In the genomic region with DNA sequence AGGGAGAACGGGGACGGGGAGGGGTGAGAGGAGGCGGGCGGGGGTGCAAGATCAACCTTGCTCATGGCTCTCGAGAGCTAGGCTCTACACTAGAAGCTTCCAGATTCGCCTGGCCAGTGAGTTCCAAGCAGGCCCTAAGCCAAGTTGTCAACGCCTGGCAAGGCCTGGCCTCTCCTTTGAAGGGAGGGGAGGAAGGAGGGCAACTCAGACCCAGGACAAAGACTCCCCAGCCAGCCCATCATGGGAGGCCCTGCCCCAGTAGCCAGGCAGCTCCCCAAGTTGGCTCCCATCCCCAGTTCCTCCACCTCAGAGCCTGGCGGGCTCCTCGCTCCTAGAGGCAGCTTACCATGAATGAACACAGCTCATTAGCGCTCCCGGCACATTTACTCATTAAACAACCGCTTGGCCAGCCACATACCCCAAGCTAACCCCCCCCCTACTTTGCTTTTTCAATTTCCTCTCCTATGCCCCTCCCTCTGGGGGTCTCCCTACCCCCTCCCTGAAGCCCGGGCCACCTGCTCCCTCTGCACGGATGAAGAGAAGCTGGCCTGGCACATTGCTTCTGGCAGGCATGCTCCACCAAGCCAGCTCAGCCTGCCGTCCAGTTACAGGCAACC, we compare ENCODE assay signal across 9 mouse cellular contexts. TPM values are rescaled to one million over a fixed set of nuclear protein-coding genes. Genes with fewer than 3 reads are reported as not detected.
DNase-seq lines count a peak whose midpoint lies in the region; ATAC-seq and TF ChIP-seq lines count a peak whose summit lies in the region.
"Had no signal": no experiment of that assay in that cellular context is flagged by ENCODE, and none has a peak within 500 bp of the region (broad histone marks: within the 10 kb centered on the region; RNA-seq: fewer than 3 reads in every experiment).

No protein-coding gene starts in this region.

- H3K4me3 ChIP-seq in lung, embryonic 14.5 days (ENCODE audit: low read depth, low read length), result no peak overlapping the region
- no peak overlapping the region for H3K4me3 ChIP-seq in lung, adult 2 months (replicated peaks; ENCODE audit: extremely low read depth, low read depth, low read length)
- no peak overlapping the region for H3K4me3 ChIP-seq in forebrain, embryonic 15.5 days
- H3K4me3 ChIP-seq in kidney, adult 2 months (ENCODE audit: insufficient read depth, low read depth, low read length), result no peak overlapping the region
- no peak overlapping the region for H3K4me3 ChIP-seq in limb, embryonic 11.5 days (ENCODE audit: low read depth, low read length)
- H3K4me3 ChIP-seq: limb, embryonic 15.5 days had no signal

- DNase-seq in lung, embryonic 14.5 days, result peak; percentile 4
- DNase-seq in lung, adult 2 months, result no peak
- DNase-seq in kidney, adult 2 months, result peak; percentile 50
- peak; percentile 34 for DNase-seq in limb, embryonic 11.5 days (ENCODE audit: low spot score)
- peak; percentile 42 for DNase-seq in right cerebral cortex, postnatal 14 days
- no peak for DNase-seq in thymus, postnatal 36 days
- DNase-seq in thymus, postnatal 10 days (ENCODE audit: low spot score in 2 of 2), result no peak

- no peak for TF ChIP-seq POLR2A in lung, adult 2 months (IDR thresholded peaks at IDR 0.05; ENCODE audit: borderline replicate concordance, extremely low read depth, low read depth, low read length)
- no peak for TF ChIP-seq POLR2A in kidney, adult 2 months (IDR thresholded peaks at IDR 0.05; ENCODE audit: low read depth, low read length)

- TF ChIP-seq CTCF in lung, embryonic 14.5 days (IDR thresholded peaks at IDR 0.05; ENCODE audit: low read depth), result no peak
- no peak for TF ChIP-seq CTCF in lung, adult 2 months (IDR thresholded peaks at IDR 0.05; ENCODE audit: insufficient read depth, low read length)
- TF ChIP-seq CTCF in kidney, adult 2 months (conservative IDR thresholded peaks at IDR 0.05; ENCODE audit: insufficient read depth, insufficient read length, low read depth, low read length), result no peak

- H3K4me2 ChIP-seq in lung, embryonic 14.5 days, result no peak overlapping the region
- H3K4me2 ChIP-seq in forebrain, embryonic 15.5 days (replicated peaks), result no peak overlapping the region
- no peak overlapping the region for H3K4me2 ChIP-seq in limb, embryonic 11.5 days (ENCODE audit: low read depth, severe bottlenecking)
- H3K4me2 ChIP-seq: limb, embryonic 15.5 days had no signal

- H3K9me3 ChIP-seq in lung, embryonic 14.5 days (ENCODE audit: low read depth, low read length), result no peaks in the 10 kb centered on the region
- H3K9me3 ChIP-seq in forebrain, embryonic 15.5 days, result no peaks in the 10 kb centered on the region
- no peaks in the 10 kb centered on the region for H3K9me3 ChIP-seq in limb, embryonic 11.5 days (ENCODE audit: control insufficient read depth, low read length)
- H3K9me3 ChIP-seq: limb, embryonic 15.5 days had no signal

- H3K27me3 ChIP-seq in lung, embryonic 14.5 days (ENCODE audit: insufficient read depth, low read length), result peaks cover 37% of the 10 kb centered on the region
- no peaks in the 10 kb centered on the region for H3K27me3 ChIP-seq in forebrain, embryonic 15.5 days
- peaks cover 3% of the 10 kb centered on the region for H3K27me3 ChIP-seq in kidney, adult 2 months (replicated peaks; ENCODE audit: control insufficient read depth, insufficient read depth, low read length)
- peaks cover 36% of the 10 kb centered on the region for H3K27me3 ChIP-seq in limb, embryonic 11.5 days (ENCODE audit: control insufficient read depth, insufficient read depth, low read length)

- no peaks in the 10 kb centered on the region for H3K36me3 ChIP-seq in lung, embryonic 14.5 days (ENCODE audit: insufficient read depth)
- H3K36me3 ChIP-seq in forebrain, embryonic 15.5 days, result no peaks in the 10 kb centered on the region
- H3K36me3 ChIP-seq in kidney, adult 2 months (ENCODE audit: control insufficient read depth, insufficient read depth, low read length), result no peaks in the 10 kb centered on the region
- H3K36me3 ChIP-seq in limb, embryonic 11.5 days (ENCODE audit: control insufficient read depth, insufficient read depth, low read length), result no peaks in the 10 kb centered on the region
- H3K36me3 ChIP-seq: limb, embryonic 15.5 days had no signal

- H3K4me1 ChIP-seq in lung, embryonic 14.5 days (ENCODE audit: insufficient read depth), result peaks cover 9% of the 10 kb centered on the region
- no peaks in the 10 kb centered on the region for H3K4me1 ChIP-seq in lung, adult 2 months (ENCODE audit: control insufficient read depth, insufficient read depth, low read length)
- peaks cover 70% of the 10 kb centered on the region for H3K4me1 ChIP-seq in forebrain, embryonic 15.5 days
- H3K4me1 ChIP-seq in kidney, adult 2 months (ENCODE audit: control insufficient read depth, insufficient read depth, low read length), result no peaks in the 10 kb centered on the region
- H3K4me1 ChIP-seq in limb, embryonic 11.5 days (ENCODE audit: control insufficient read depth, insufficient read depth, low read length), result peaks cover 21% of the 10 kb centered on the region

- no peak overlapping the region for H3K9ac ChIP-seq in lung, embryonic 14.5 days
- H3K9ac ChIP-seq in forebrain, embryonic 15.5 days (replicated peaks), result no peak overlapping the region
- H3K9ac ChIP-seq in limb, embryonic 11.5 days (ENCODE audit: low read length), result no peak overlapping the region
- H3K9ac ChIP-seq: limb, embryonic 15.5 days had no signal

- 40% methylated on average over 15 of the region's 15 CpGs for WGBS in lung, embryonic 14.5 days
- 40% methylated on average over 15 of the region's 15 CpGs for WGBS in lung, adult 2 months
- WGBS in forebrain, embryonic 15.5 days, result 9% methylated on average over 15 of the region's 15 CpGs
- 31% methylated on average over 15 of the region's 15 CpGs for WGBS in kidney, adult 2 months
- 36% methylated on average over 15 of the region's 15 CpGs for WGBS in limb, embryonic 11.5 days

- H3K27ac ChIP-seq in lung, embryonic 14.5 days (ENCODE audit: low read depth), result no peak overlapping the region
- peak overlapping the region; percentile 72 for H3K27ac ChIP-seq in forebrain, embryonic 15.5 days (replicated peaks)
- no peak overlapping the region for H3K27ac ChIP-seq in kidney, adult 2 months (ENCODE audit: insufficient read depth, low read depth, low read length)
- H3K27ac ChIP-seq in limb, embryonic 11.5 days (replicated peaks; ENCODE audit: low read depth, low read length), result no peak overlapping the region
- H3K27ac ChIP-seq: limb, embryonic 15.5 days had no signal

- no peak; the same call in 1 of the 2 replicates for ATAC-seq in lung, embryonic 14.5 days (ENCODE audit: insufficient read depth)
- peak; percentile 93 for ATAC-seq in forebrain, embryonic 15.5 days (replicated peaks)
- no peak for ATAC-seq in limb, embryonic 11.5 days (ENCODE audit: insufficient number of reproducible peaks, low FRiP score, low TSS enrichment, low read depth)

RNA-seq across cellular contexts. Expression of a gene that starts 2.6 kb away (rescaled TPM):
- 0.08 and 0.24 TPM in 2 replicates for polyA plus RNA-seq in lung, embryonic 14.5 days (2014; fragmentation: Nextera tagmentation; extraction: Ambion mirVana)
- 0.03 and 0.13 TPM in 2 replicates for polyA plus RNA-seq in lung, adult 2 months (2012; rRNA removed)
- polyA plus RNA-seq in forebrain, embryonic 15.5 days (2015; fragmentation: Nextera tagmentation; extraction: Ambion mirVana), result 17.5 and 21.0 TPM in 2 replicates
- polyA plus RNA-seq in kidney, adult 2 months (2012; rRNA removed), result 0.05 and 0.17 TPM in 2 replicates
- polyA plus RNA-seq in limb, embryonic 11.5 days (2014; fragmentation: Nextera tagmentation; extraction: Ambion mirVana), result 1.0 and 1.1 TPM in 2 replicates

RNA-seq across cellular contexts. Expression of a gene that starts 55.8 kb away (rescaled TPM):
- polyA plus RNA-seq in lung, embryonic 14.5 days (2014; fragmentation: Nextera tagmentation; extraction: Ambion mirVana), result 39.2 and 40.9 TPM in 2 replicates
- polyA plus RNA-seq in lung, adult 2 months (2012; rRNA removed), result 1.3 and 2.2 TPM in 2 replicates
- polyA plus RNA-seq in forebrain, embryonic 15.5 days (2015; fragmentation: Nextera tagmentation; extraction: Ambion mirVana), result 10.6 and 11.2 TPM in 2 replicates
- polyA plus RNA-seq in kidney, adult 2 months (2012; rRNA removed), result 1.0 and 1.3 TPM in 2 replicates
- polyA plus RNA-seq in limb, embryonic 11.5 days (2014; fragmentation: Nextera tagmentation; extraction: Ambion mirVana), result 43.6 and 44.1 TPM in 2 replicates

Comparison
In these comparisons a context has a peak if more than half of its experiments do, and no peak if none do; other contexts are left out.
1. DNase-seq: peak in lung, embryonic 14.5 days (single experiment), kidney, adult 2 months (single experiment), limb, embryonic 11.5 days (single experiment) and right cerebral cortex, postnatal 14 days (single experiment); none in lung, adult 2 months (single experiment), thymus, postnatal 36 days (0 of 2) and thymus, postnatal 10 days (0 of 2).